Mouse (Mus musculus): Measurements from ENCODE around the gene Gcnt2. TPM values are rescaled to one million over a fixed set of nuclear protein-coding genes. Genes with fewer than 3 reads are reported as not detected.
"Not testable (repeated sequence)": the region's sequence is repeated elsewhere in the genome, so short reads cannot be mapped to it uniquely, and the experiment has no call there.

Gene Gcnt2
- polyA plus RNA-seq, 1 experiment: 1.2 TPM

GRCm38 (mm10) chr13:40923756-40924315 is 64.3 kb downstream of the Gcnt2 start:
- H3K27me3 ChIP-seq (ENCODE audit: control insufficient read depth, insufficient read depth, low read length): no peaks in the 10 kb centered on the region
- H3K4me3 ChIP-seq (ENCODE audit: control insufficient read depth, insufficient read depth, low read length): no peak overlapping the region
- DNase-seq: no peak
- no peak overlapping the region for H3K27ac ChIP-seq (ENCODE audit: control insufficient read depth, insufficient read depth, low read length)
- WGBS: 25% methylated on average over 4 of the region's 4 CpGs
- H3K36me3 ChIP-seq (ENCODE audit: control insufficient read depth, insufficient read depth, low read length): no peaks in the 10 kb centered on the region
- peaks cover 18% of the 10 kb centered on the region for H3K4me1 ChIP-seq (replicated peaks; ENCODE audit: control insufficient read depth, insufficient read depth, low read length)
- TF ChIP-seq CTCF (IDR thresholded peaks at IDR 0.05; ENCODE audit: borderline replicate concordance, control insufficient read depth, extremely low read depth, insufficient read depth, low read length, poor library complexity) (no peak), POLR2A (IDR thresholded peaks at IDR 0.05; ENCODE audit: control insufficient read depth, extremely low read depth, insufficient read depth, low read length, poor library complexity) (no peak)

- Histone ChIP-seq H3K4me3 (ENCODE audit: control insufficient read depth, insufficient read depth, low read length) (no peak overlapping the region), H3K27ac (ENCODE audit: control insufficient read depth, insufficient read depth, low read length) (no peak overlapping the region), H3K36me3 (ENCODE audit: control insufficient read depth, insufficient read depth, low read length) (no peaks in the 10 kb centered on the region), H3K27me3 (ENCODE audit: control insufficient read depth, insufficient read depth, low read length) (no peaks in the 10 kb centered on the region), H3K4me1 (replicated peaks; ENCODE audit: control insufficient read depth, insufficient read depth, low read length) (peaks cover 4% of the 10 kb centered on the region; the same call in 1 of the 2 replicates)
- no peak for DNase-seq
- no peak for TF ChIP-seq CTCF (IDR thresholded peaks at IDR 0.05; ENCODE audit: borderline replicate concordance, control insufficient read depth, extremely low read depth, insufficient read depth, low read length, poor library complexity)
- TF ChIP-seq POLR2A (IDR thresholded peaks at IDR 0.05; ENCODE audit: control insufficient read depth, extremely low read depth, insufficient read depth, low read length, poor library complexity): no peak
- WGBS: 63% methylated on average over 9 of the region's 9 CpGs
Measured at GRCm38 (mm10) chr13:40928192-40928898, 68.8 kb downstream of the Gcnt2 start.

GRCm38 (mm10) chr13:40931871-40932270 is 72.3 kb downstream of the Gcnt2 start:
- H3K36me3 ChIP-seq (ENCODE audit: control insufficient read depth, insufficient read depth, low read length); H3K4me1 ChIP-seq (replicated peaks; ENCODE audit: control insufficient read depth, insufficient read depth, low read length); DNase-seq; H3K4me3 ChIP-seq (ENCODE audit: control insufficient read depth, insufficient read depth, low read length); H3K27ac ChIP-seq (ENCODE audit: control insufficient read depth, insufficient read depth, low read length); H3K27me3 ChIP-seq (ENCODE audit: control insufficient read depth, insufficient read depth, low read length): not testable (repeated sequence)
- WGBS: no CpG with 5 or more reads among the region's 2 CpGs

GRCm38 (mm10) chr13:40932573-40932972 is 73.0 kb downstream of the Gcnt2 start:
- Histone ChIP-seq H3K27ac (ENCODE audit: control insufficient read depth, insufficient read depth, low read length) (no peak overlapping the region), H3K36me3 (ENCODE audit: control insufficient read depth, insufficient read depth, low read length) (no peaks in the 10 kb centered on the region), H3K4me1 (replicated peaks; ENCODE audit: control insufficient read depth, insufficient read depth, low read length) (no peaks in the 10 kb centered on the region), H3K4me3 (ENCODE audit: control insufficient read depth, insufficient read depth, low read length) (no peak overlapping the region), H3K27me3 (ENCODE audit: control insufficient read depth, insufficient read depth, low read length) (no peaks in the 10 kb centered on the region)
- TF ChIP-seq CTCF (IDR thresholded peaks at IDR 0.05; ENCODE audit: borderline replicate concordance, control insufficient read depth, extremely low read depth, insufficient read depth, low read length, poor library complexity) (no peak), POLR2A (IDR thresholded peaks at IDR 0.05; ENCODE audit: control insufficient read depth, extremely low read depth, insufficient read depth, low read length, poor library complexity) (no peak)
- DNase-seq: no peak
- WGBS: 91% methylated on average over 5 of the region's 5 CpGs

- Histone ChIP-seq H3K4me3 (ENCODE audit: control insufficient read depth, insufficient read depth, low read length) (no peak overlapping the region), H3K27me3 (ENCODE audit: control insufficient read depth, insufficient read depth, low read length) (no peaks in the 10 kb centered on the region), H3K36me3 (ENCODE audit: control insufficient read depth, insufficient read depth, low read length) (no peaks in the 10 kb centered on the region), H3K4me1 (replicated peaks; ENCODE audit: control insufficient read depth, insufficient read depth, low read length) (no peaks in the 10 kb centered on the region), H3K27ac (ENCODE audit: control insufficient read depth, insufficient read depth, low read length) (no peak overlapping the region)
- no peak for DNase-seq
- 84% methylated on average over 3 of the region's 3 CpGs for WGBS
- no peak for TF ChIP-seq POLR2A (IDR thresholded peaks at IDR 0.05; ENCODE audit: control insufficient read depth, extremely low read depth, insufficient read depth, low read length, poor library complexity)
- TF ChIP-seq CTCF (IDR thresholded peaks at IDR 0.05; ENCODE audit: borderline replicate concordance, control insufficient read depth, extremely low read depth, insufficient read depth, low read length, poor library complexity): no peak
Measured at GRCm38 (mm10) chr13:40934341-40934740, 74.8 kb downstream of the Gcnt2 start.

- H3K27ac ChIP-seq (ENCODE audit: control insufficient read depth, insufficient read depth, low read length): no peak overlapping the region
Measured at GRCm38 (mm10) chr13:40937586-40937985, 78.0 kb downstream of the Gcnt2 start.

More at GRCm38 (mm10) chr13:40937586-40937985, 78.0 kb downstream of the Gcnt2 start:
- 98% methylated on average over 5 of the region's 5 CpGs for WGBS
- no peaks in the 10 kb centered on the region for H3K4me1 ChIP-seq (replicated peaks; ENCODE audit: control insufficient read depth, insufficient read depth, low read length)
- no peak overlapping the region for H3K4me3 ChIP-seq (ENCODE audit: control insufficient read depth, insufficient read depth, low read length)
- TF ChIP-seq CTCF (IDR thresholded peaks at IDR 0.05; ENCODE audit: borderline replicate concordance, control insufficient read depth, extremely low read depth, insufficient read depth, low read length, poor library complexity): no peak
- TF ChIP-seq POLR2A (IDR thresholded peaks at IDR 0.05; ENCODE audit: control insufficient read depth, extremely low read depth, insufficient read depth, low read length, poor library complexity): no peak
- no peak for DNase-seq
- no peaks in the 10 kb centered on the region for H3K36me3 ChIP-seq (ENCODE audit: control insufficient read depth, insufficient read depth, low read length)
- H3K27me3 ChIP-seq (ENCODE audit: control insufficient read depth, insufficient read depth, low read length): no peaks in the 10 kb centered on the region

All from thymus, adult 2 months (tissue).